Mouse (Mus musculus): ENCODE measurements around the gene Smndc1.
"Not testable (repeated sequence)": the region's sequence is repeated elsewhere in the genome, so short reads cannot be mapped to it uniquely, and the experiment has no call there.

Gene Smndc1

DNA sequence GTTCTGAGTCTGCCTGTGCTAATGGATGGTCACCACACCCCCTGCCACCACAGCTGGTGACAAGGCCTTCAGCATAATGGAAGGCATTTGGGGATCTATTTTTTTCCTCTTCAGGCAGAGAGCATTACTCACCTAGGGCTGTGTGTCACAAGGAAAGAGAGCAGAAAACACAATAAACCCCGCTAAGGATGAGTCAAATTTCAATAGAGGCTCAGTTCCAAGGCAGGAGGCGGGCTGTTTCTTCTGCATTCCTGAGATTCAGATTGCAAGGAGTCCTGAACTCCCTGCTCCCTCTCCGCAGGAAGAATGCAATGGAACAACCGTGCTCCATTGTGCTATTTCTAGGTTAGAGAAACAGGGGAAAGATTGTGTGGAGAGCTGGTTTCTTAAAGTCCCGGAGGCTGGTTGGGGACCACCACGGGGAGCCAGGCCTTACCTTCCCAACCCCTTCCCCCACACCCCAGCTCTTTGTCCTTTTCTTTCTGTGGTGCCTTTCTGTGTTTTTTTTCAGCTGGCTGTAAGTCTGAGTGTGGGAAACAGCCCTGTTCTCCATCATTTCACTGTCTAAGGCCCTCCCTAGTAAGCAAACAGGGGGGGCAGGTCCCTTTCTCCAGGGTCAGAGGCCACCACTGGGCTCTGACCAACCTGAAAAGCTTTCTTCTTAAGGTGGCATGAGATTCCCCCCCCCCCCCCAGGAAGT is 21.9 kb upstream of the Smndc1 start:
- no peak for DNase-seq (ENCODE audit: low spot score in 2 of 2)

DNA sequence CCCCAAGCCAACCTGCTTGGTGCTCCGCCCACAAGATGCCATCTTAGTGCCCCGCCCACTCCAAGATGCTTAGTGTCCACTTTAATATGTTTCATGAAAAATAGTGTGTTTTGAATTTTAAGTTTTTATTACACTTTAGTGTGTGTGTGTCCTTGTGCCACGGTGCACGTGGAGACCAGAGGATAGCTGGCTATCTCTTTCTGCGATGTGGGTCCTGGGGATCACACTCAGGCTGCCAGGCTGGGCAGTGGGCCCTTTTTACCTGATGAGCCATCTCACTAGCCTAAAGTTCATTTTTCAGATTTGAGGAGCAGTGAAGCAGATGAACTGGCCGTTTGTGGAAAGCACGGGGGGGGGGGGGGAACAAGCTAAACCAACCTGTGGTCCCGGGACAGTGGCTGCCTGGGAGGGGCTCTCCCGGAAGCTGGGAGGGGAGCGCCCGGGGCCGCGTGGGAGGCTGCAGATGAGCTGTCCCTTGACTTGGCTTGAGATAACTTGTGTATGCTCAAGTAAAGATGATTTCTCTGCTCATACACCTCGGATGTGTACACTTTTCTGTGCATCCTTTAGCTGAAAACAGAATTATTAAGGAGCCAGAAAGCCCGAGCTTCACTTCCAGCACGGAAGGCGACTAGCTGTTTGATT is 19.4 kb upstream of the Smndc1 start:
- no peak for DNase-seq (ENCODE audit: low spot score in 2 of 2)

GRCm38 (mm10) chr19:53408398-53408797 is 18.0 kb upstream of the Smndc1 start:
- no peak for DNase-seq (ENCODE audit: low spot score in 2 of 2)

GRCm38 (mm10) chr19:53407350-53407749 is 17.0 kb upstream of the Smndc1 start:
- DNase-seq (ENCODE audit: low spot score in 2 of 2) = no peak

DNA sequence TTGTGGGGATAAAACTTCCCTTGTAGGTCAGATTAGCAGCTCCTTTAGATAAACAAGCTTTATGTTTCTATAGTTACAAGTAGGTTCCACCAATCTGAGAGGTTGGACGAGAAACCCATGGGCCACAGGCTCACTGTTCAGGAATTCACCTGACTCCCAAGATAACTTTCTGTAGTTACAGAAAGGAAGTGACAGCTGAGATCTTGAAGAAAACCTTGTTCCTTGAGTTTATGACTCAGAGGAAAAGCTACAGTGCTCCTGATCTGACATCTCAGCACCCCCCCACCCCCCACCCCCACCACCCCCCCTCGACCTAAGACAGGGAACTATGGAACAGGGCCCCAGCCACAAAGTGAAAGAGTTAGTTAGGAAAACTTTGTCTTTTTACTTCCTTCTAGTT is 15.4 kb upstream of the Smndc1 start:
- DNase-seq (ENCODE audit: low spot score in 2 of 2) = no peak

- no peak for DNase-seq (ENCODE audit: low spot score in 2 of 2)
Observed at GRCm38 (mm10) chr19:53404837-53405356, 14.5 kb upstream of the Smndc1 start.

- no peak for DNase-seq (ENCODE audit: low spot score in 2 of 2)
Observed at GRCm38 (mm10) chr19:53404219-53404836, 13.9 kb upstream of the Smndc1 start.

DNA sequence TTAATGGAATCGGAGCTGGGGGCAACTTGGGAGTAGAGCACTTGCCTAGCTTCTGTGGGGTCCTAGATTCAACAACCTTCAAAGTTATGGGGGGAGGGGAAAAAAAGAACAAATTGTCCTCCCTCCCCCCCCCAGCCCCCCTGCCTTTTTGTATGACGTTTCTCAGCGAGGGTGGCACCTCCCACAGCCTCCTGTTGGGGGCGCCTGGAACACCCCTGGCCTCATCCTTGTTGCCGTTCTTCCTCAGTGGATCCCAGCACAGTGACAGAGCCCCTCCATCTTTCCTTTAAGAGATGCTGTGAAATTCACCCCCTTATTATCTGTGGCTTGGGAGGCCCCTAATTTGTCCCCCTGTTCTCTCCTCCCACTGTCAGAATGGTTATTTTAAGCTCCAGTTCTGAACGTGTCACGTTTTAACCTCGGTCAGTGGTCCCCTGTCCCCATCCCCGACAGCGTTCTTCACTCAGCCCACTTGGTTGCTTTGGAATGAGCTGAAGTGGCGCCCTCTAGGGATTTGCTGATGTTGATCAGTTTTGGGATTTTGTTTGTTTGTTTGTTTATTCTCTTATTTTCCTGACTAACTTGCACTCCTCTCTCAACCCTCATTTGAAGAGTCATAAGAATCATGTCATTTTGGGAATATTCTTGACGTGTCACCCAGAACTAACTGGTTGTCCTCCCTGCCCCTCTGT is 12.5 kb upstream of the Smndc1 start:
- no peak for DNase-seq (ENCODE audit: low spot score in 2 of 2)

GRCm38 (mm10) chr19:53400332-53401110 is 10.1 kb upstream of the Smndc1 start:
- no peak for DNase-seq (ENCODE audit: low spot score in 2 of 2)

DNA sequence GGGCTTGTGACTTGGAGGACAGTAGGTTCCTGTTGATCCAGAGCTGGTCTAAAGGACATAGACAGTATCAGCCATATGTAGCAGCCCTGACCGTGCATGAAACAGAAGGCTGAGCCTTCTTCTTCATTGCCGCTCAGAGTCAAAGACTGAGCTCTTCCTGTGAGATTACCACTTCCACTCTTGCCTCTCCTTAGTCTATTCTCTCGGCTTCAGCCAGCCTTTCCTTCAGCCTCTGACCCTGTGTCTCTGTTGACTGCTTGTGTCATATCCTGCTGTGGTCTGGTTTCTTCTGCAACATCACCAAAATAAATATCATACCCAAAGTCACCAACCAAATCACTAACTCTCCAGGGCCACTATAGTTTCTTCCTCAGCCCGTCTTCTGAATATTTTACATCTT is 8.8 kb upstream of the Smndc1 start:
- DNase-seq (ENCODE audit: low spot score in 2 of 2) = no peak

DNA sequence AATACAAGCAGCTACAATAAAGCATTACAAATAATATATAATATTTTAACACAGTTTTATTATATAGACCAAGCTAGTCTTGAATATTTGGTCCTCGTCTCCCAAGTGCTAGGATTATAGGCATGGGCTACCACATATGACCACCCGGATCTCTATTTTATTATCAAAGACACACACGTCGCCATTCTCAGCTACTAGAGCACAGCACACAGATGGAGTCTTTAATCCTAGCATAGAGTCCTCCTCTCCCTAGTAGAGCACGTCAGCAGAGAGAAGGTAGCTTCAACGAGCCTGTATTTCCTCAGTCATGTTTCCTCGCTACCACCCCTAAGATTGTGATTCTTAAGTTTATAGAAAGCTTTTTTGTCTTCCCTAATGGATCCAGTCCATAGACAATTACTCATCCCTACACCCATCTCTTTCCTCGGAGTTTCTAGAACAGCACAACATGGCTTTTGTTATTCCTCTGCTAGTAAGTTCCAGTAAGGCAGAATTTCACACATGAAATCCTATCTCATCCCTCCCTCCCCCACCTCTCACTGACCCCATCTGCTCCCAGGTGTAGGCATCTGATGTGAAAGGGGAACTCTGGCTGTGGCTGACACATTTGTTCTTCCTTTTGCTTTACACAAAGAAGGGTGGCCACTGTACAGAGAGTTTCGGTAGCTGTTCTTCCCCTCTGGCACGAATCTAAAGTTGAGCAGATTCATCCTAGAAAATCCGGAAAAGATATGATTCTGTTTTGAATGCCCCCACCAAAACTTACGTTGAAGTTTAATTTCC is 7.3 kb upstream of the Smndc1 start:
- no peak for DNase-seq (ENCODE audit: low spot score in 2 of 2)

- not testable (repeated sequence) for DNase-seq (ENCODE audit: low spot score in 2 of 2)
Observed at GRCm38 (mm10) chr19:53395805-53396204, 5.4 kb upstream of the Smndc1 start.

GRCm38 (mm10) chr19:53394956-53395355 is 4.6 kb upstream of the Smndc1 start:
- not testable (repeated sequence) for DNase-seq (ENCODE audit: low spot score in 2 of 2)

DNA sequence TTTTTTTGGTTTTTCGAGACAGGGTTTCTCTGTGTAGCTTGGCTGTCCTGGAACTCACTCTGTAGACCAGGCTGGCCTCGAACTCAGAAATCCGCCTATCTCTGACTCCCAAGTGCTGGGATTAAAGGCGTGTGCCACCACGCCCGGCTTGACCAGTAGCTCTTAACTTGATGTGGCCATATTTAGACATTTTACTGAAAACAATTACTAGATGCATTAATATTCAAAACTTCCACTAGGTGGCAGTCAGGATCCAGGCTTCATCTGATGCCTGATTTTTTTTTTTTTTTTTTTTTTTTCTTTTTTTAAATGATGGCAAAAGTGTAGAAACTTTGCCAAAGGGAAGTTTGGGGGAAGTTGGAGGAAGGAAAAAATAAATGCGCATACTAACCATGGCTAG is 4.2 kb upstream of the Smndc1 start:
- DNase-seq (ENCODE audit: low spot score in 2 of 2) = no peak

GRCm38 (mm10) chr19:53393646-53394045 is 3.3 kb upstream of the Smndc1 start:
- no peak for DNase-seq (ENCODE audit: low spot score in 2 of 2)

DNA sequence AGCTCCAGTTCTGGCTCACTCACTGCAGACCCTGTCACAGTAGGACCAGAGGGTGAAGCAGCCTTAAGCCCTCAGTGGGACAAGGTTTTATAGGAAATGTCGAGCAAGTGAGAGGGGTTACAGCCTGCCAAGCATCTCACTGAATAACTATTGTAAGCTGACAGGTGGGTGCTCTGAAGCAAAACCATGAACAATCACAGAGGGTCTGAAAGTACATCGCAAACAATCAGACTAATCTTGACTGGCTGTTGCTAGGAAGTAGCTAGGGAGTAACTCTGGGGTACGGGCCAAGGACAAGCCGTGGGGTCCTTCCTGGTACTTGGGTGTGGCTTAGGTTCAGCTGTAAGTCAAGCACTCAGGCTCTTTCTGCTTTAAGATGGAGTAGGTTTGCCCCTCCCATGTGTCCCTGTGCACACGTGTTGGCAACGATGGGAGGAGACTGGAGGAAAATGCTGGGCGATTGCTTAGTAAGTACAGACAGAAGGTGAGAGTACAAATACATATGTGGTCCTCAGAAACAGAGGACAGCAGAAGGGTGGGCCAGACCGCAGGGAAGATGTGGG is 2.5 kb upstream of the Smndc1 start:
- DNase-seq (ENCODE audit: low spot score in 2 of 2) = no peak

- no peak for DNase-seq (ENCODE audit: low spot score in 2 of 2)
Observed at GRCm38 (mm10) chr19:53391787-53392186, 1.4 kb upstream of the Smndc1 start.

DNA sequence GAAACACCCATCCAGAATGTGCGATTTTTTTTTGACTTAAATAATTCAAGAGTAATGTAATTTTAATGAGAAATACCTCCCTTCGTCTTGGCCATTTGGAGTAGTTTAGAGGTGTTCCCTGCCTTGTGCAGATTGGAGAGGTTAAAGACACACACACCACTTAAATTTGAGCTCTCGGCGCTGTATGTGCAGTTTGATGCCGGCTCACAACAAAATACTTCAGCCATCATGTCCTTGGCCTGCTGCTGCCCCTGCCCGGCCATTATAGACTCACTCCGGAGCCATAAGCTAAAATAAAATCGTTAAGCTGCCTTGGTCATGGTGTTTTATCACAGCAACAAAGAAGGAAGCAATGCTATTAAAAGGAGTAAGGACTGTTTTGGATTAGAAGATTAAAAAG is 1.0 kb upstream of the Smndc1 start:
- DNase-seq (ENCODE audit: low spot score in 2 of 2) = no peak

- DNase-seq (ENCODE audit: low spot score in 2 of 2) = no peak
Observed at GRCm38 (mm10) chr19:53389851-53390431, 437 bp downstream of the Smndc1 start.

GRCm38 (mm10) chr19:53389417-53389816 is 961 bp downstream of the Smndc1 start:
- DNase-seq (ENCODE audit: low spot score in 2 of 2) = no peak

All from frontal cortex, postnatal 10 days (tissue).